Mouse (Mus musculus) limb, embryonic 13.5 days (tissue): ENCODE results near the gene Inpp5d. TPM values are rescaled to one million over a fixed set of nuclear protein-coding genes. Genes with fewer than 3 reads are reported as not detected.

Source experiments
- ATAC-seq: fragments of 200-750 bp; cut with Nextera tagmentation; 2 replicates; pipeline ENCODE4 v1.8.0; 2017; ENCODE audit warnings: low read depth, moderate number of reproducible peaks, moderate TSS enrichment; ENCODE audit not compliant: low FRiP score
- H3K27ac ChIP-seq: fragments of 300-500 bp; sonication (generic); 2 replicates; pipeline ENCODE4 v1.5.1; 2015; ENCODE audit warnings: inconsistent platforms, mild to moderate bottlenecking, moderate library complexity
- H3K27me3 ChIP-seq: fragments of 300-500 bp; sonication (generic); 2 replicates; pipeline ENCODE4 v1.6.1; 2015; ENCODE audit warnings: mild to moderate bottlenecking, inconsistent platforms
- H3K36me3 ChIP-seq: fragments of 300-500 bp; sonication (generic); 2 replicates; pipeline ENCODE4 v1.6.1; 2015; ENCODE audit warnings: inconsistent platforms, mild to moderate bottlenecking, moderate library complexity
- H3K4me1 ChIP-seq: fragments of 300-500 bp; sonication (generic); 2 replicates; pipeline ENCODE4 v1.6.1; 2015; ENCODE audit warnings: inconsistent platforms
- H3K4me2 ChIP-seq: fragments of 300-500 bp; sonication (generic); replicated peaks from 2 replicates; pipeline ENCODE4 v1.6.1; 2015; ENCODE audit warnings: inconsistent platforms, mild to moderate bottlenecking, moderate library complexity
- H3K4me3 ChIP-seq: fragments of 300-500 bp; sonication (generic); 2 replicates; pipeline ENCODE4 v1.5.1; 2015; ENCODE audit warnings: moderate library complexity, mild to moderate bottlenecking, inconsistent platforms
- H3K9ac ChIP-seq: fragments of 300-500 bp; sonication (generic); 2 replicates; pipeline ENCODE4 v1.6.1; 2015; ENCODE audit warnings: mild to moderate bottlenecking, inconsistent platforms
- H3K9me3 ChIP-seq: fragments of 300-500 bp; sonication (generic); 2 replicates; pipeline ENCODE4 v1.6.1; 2016; ENCODE audit warnings: inconsistent platforms
- WGBS: fragments of 180-500 bp; shearing (Covaris S2); methylation state at CpG from one replicate; pipeline ENCODE4 v1.1.7; 2015; 5-methylcytosine and 5-hydroxymethylcytosine counted together
- polyA plus RNA-seq: library from polyadenylated mRNA; unstranded; fragments of >200 nt; fragmentation: Nextera tagmentation; extraction: Ambion mirVana; gene quantifications from 2 replicates; pipeline ENCODE4 v1.2.1, GENCODE M21; 2015

The Inpp5d gene
- polyA plus RNA-seq, 1 experiment from 2014 or later, result 4.7 TPM

- 83% methylated on average over 5 of the region's 5 CpGs for WGBS
Observed at GRCm38 (mm10) chr1:87603389-87603788, 16.7 kb upstream of the Inpp5d start.

GRCm38 (mm10) chr1:87605296-87605695 lies 14.8 kb upstream of the Inpp5d start:
- no peak for ATAC-seq
- Histone ChIP-seq H3K9me3 (no peaks in the 10 kb centered on the region), H3K4me1 (no peaks in the 10 kb centered on the region), H3K4me3 (no peak overlapping the region), H3K27ac (no peak overlapping the region), H3K27me3 (no peaks in the 10 kb centered on the region), H3K36me3 (no peaks in the 10 kb centered on the region), H3K4me2 (no peak overlapping the region), H3K9ac (no peak overlapping the region)
- WGBS, result 81% methylated on average over 2 of the region's 2 CpGs

More at GRCm38 (mm10) chr1:87603389-87603788, 16.7 kb upstream of the Inpp5d start:
- Histone ChIP-seq H3K36me3 (no peaks in the 10 kb centered on the region), H3K4me3 (no peak overlapping the region), H3K9ac (no peak overlapping the region), H3K9me3 (no peaks in the 10 kb centered on the region), H3K4me2 (no peak overlapping the region), H3K4me1 (no peaks in the 10 kb centered on the region), H3K27me3 (no peaks in the 10 kb centered on the region), H3K27ac (no peak overlapping the region)
- ATAC-seq, result no peak

- no peak overlapping the region for H3K4me2 ChIP-seq
- H3K36me3 ChIP-seq, result no peaks in the 10 kb centered on the region
- H3K27ac ChIP-seq, result no peak overlapping the region
- ATAC-seq, result no peak
- no peaks in the 10 kb centered on the region for H3K9me3 ChIP-seq
- WGBS, result 75% methylated on average over 21 of the region's 21 CpGs
- no peaks in the 10 kb centered on the region for H3K4me1 ChIP-seq
- H3K4me3 ChIP-seq, result no peak overlapping the region
- no peaks in the 10 kb centered on the region for H3K27me3 ChIP-seq
- H3K9ac ChIP-seq, result no peak overlapping the region
Observed at GRCm38 (mm10) chr1:87607385-87608091, 12.6 kb upstream of the Inpp5d start.

GRCm38 (mm10) chr1:87608416-87609046 lies 11.6 kb upstream of the Inpp5d start:
- Histone ChIP-seq H3K9me3 (no peaks in the 10 kb centered on the region), H3K4me2 (no peak overlapping the region), H3K27me3 (no peaks in the 10 kb centered on the region), H3K4me1 (no peaks in the 10 kb centered on the region), H3K4me3 (no peak overlapping the region), H3K27ac (no peak overlapping the region), H3K36me3 (no peaks in the 10 kb centered on the region), H3K9ac (no peak overlapping the region)
- 29% methylated on average over 7 of the region's 7 CpGs for WGBS
- ATAC-seq, result no peak

GRCm38 (mm10) chr1:87614576-87615295 lies 5.4 kb upstream of the Inpp5d start:
- Histone ChIP-seq H3K27me3 (no peaks in the 10 kb centered on the region), H3K9ac (no peak overlapping the region), H3K4me3 (no peak overlapping the region), H3K4me2 (no peak overlapping the region), H3K9me3 (no peaks in the 10 kb centered on the region), H3K4me1 (no peaks in the 10 kb centered on the region), H3K27ac (no peak overlapping the region), H3K36me3 (no peaks in the 10 kb centered on the region)
- no peak for ATAC-seq
- WGBS, result 90% methylated on average over 2 of the region's 2 CpGs

- Histone ChIP-seq H3K4me1 (no peaks in the 10 kb centered on the region), H3K27me3 (no peaks in the 10 kb centered on the region), H3K9me3 (no peaks in the 10 kb centered on the region), H3K9ac (no peak overlapping the region), H3K36me3 (no peaks in the 10 kb centered on the region), H3K4me3 (peak overlapping the region; percentile 20), H3K27ac (no peak overlapping the region; the same call in 1 of the 2 replicates), H3K4me2 (peak overlapping the region; percentile 4; the same call in 1 of the 2 replicates)
- ATAC-seq, result no peak
- 76% methylated on average over 6 of the region's 6 CpGs for WGBS
Observed at GRCm38 (mm10) chr1:87620693-87621092, 581 bp downstream of the Inpp5d start.

- H3K4me2 ChIP-seq, result peak overlapping the region; percentile 4; the same call in 1 of the 2 replicates
- no peaks in the 10 kb centered on the region for H3K4me1 ChIP-seq
- H3K9me3 ChIP-seq, result no peaks in the 10 kb centered on the region
- WGBS, result 85% methylated on average over 9 of the region's 9 CpGs
- no peak overlapping the region for H3K27ac ChIP-seq
- peak overlapping the region; percentile 20; the same call in 1 of the 2 replicates for H3K4me3 ChIP-seq
- no peaks in the 10 kb centered on the region for H3K27me3 ChIP-seq
- ATAC-seq, result no peak
- H3K9ac ChIP-seq, result no peak overlapping the region
- H3K36me3 ChIP-seq, result no peaks in the 10 kb centered on the region
Observed at GRCm38 (mm10) chr1:87621146-87621857, 1.2 kb downstream of the Inpp5d start.

- H3K9me3 ChIP-seq, result no peaks in the 10 kb centered on the region
- WGBS, result 68% methylated on average over 3 of the region's 3 CpGs
- no peak overlapping the region for H3K27ac ChIP-seq
Observed at GRCm38 (mm10) chr1:87621858-87622279, 1.8 kb downstream of the Inpp5d start.

GRCm38 (mm10) chr1:87623977-87624666 lies 4.0 kb downstream of the Inpp5d start:
- H3K4me2 ChIP-seq, result no peak overlapping the region
- H3K27me3 ChIP-seq, result no peaks in the 10 kb centered on the region
- H3K27ac ChIP-seq, result no peak overlapping the region
- H3K4me1 ChIP-seq, result no peaks in the 10 kb centered on the region
- 68% methylated on average over 1 of the region's 1 CpGs for WGBS
- ATAC-seq, result no peak
- no peaks in the 10 kb centered on the region for H3K36me3 ChIP-seq
- no peak overlapping the region for H3K9ac ChIP-seq
- H3K9me3 ChIP-seq, result no peaks in the 10 kb centered on the region
- no peak overlapping the region for H3K4me3 ChIP-seq

More at GRCm38 (mm10) chr1:87621858-87622279, 1.8 kb downstream of the Inpp5d start:
- H3K36me3 ChIP-seq, result no peaks in the 10 kb centered on the region
- no peaks in the 10 kb centered on the region for H3K4me1 ChIP-seq
- H3K9ac ChIP-seq, result no peak overlapping the region
- H3K4me3 ChIP-seq, result no peak overlapping the region
- no peak overlapping the region for H3K4me2 ChIP-seq
- no peak for ATAC-seq
- no peaks in the 10 kb centered on the region for H3K27me3 ChIP-seq

- WGBS, result 83% methylated on average over 2 of the region's 2 CpGs
Observed at GRCm38 (mm10) chr1:87624826-87625225, 4.7 kb downstream of the Inpp5d start.

GRCm38 (mm10) chr1:87625254-87626025 lies 5.3 kb downstream of the Inpp5d start:
- Histone ChIP-seq H3K9ac (no peak overlapping the region), H3K4me3 (no peak overlapping the region), H3K27me3 (no peaks in the 10 kb centered on the region), H3K9me3 (no peaks in the 10 kb centered on the region), H3K36me3 (no peaks in the 10 kb centered on the region), H3K27ac (no peak overlapping the region), H3K4me2 (no peak overlapping the region), H3K4me1 (no peaks in the 10 kb centered on the region)
- WGBS, result 83% methylated on average over 6 of the region's 6 CpGs
- ATAC-seq, result no peak

More at GRCm38 (mm10) chr1:87624826-87625225, 4.7 kb downstream of the Inpp5d start:
- no peak overlapping the region for H3K4me2 ChIP-seq
- no peaks in the 10 kb centered on the region for H3K36me3 ChIP-seq
- no peak overlapping the region for H3K4me3 ChIP-seq
- no peaks in the 10 kb centered on the region for H3K4me1 ChIP-seq
- H3K27me3 ChIP-seq, result no peaks in the 10 kb centered on the region
- H3K9ac ChIP-seq, result no peak overlapping the region
- no peak for ATAC-seq
- no peak overlapping the region for H3K27ac ChIP-seq
- H3K9me3 ChIP-seq, result no peaks in the 10 kb centered on the region
